Mouse (Mus musculus) effector memory CD4-positive, alpha-beta T cell, adult 5 months (primary cell): ENCODE measurements around the gene Unc93a2. TPM values are rescaled to one million over a fixed set of nuclear protein-coding genes. Genes with fewer than 3 reads are reported as not detected.

Experiments used
- polyA plus RNA-seq: library from polyadenylated mRNA; unstranded; fragments of 100-300 nt; shearing (Covaris generic); gene quantifications from one replicate; pipeline ENCODE4 v1.2.1, GENCODE M21; 2017

Gene Unc93a2
- not detected for polyA plus RNA-seq

GRCm38 (mm10) chr17:7385364-7385763 lies at the start of gene Unc93a2:
Unc93a2 (minus strand) TSS chr17:7385464.

DNA sequence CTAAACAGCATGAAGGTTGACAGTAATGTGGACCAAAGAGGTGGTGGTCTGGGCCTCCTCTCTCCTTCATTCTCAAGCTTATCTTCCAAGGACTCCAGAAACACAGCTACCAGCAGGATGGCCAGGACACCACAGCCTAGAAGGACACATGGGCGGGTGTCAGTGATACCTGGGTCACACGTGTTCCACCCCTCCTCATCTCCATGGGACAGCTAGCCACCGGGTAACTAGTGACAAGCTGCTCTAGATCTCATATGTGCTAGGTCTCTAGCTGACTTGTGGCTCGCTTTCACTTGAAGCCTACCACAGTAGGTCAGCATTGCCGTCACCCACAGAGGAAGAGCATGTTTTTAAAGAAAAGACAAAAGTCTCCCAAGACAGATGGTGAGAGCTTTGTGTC lies 13.4 kb downstream of the Unc93a2 start, which contains the start of gene Gm49630:
Gene Gm49630, minus strand, starts transcription at position 101 of the 400 bp plus-strand sequence.

DNA sequence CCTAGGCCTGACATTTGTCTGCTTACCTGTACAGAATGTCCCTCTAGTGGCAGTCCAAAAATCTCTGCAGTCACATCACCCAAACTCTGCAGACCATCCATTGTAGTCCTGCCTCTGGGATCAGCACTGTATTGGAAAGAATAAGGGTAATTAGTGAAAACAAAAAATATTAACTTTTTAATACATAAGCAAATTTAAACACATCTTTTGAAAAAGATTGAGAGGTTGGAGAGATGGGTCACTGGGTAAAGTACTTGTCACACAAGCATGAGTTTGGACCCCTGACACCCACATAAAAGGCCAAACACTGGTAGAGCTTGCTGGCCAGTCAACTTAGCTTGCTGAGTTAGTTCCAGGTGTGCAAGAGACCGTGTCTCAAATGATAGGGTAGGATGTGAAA lies 32.7 kb downstream of the Unc93a2 start, which contains the start of gene Ttll2:
Gene Ttll2, minus strand, starts transcription at position 101 of the 400 bp plus-strand sequence.

DNA sequence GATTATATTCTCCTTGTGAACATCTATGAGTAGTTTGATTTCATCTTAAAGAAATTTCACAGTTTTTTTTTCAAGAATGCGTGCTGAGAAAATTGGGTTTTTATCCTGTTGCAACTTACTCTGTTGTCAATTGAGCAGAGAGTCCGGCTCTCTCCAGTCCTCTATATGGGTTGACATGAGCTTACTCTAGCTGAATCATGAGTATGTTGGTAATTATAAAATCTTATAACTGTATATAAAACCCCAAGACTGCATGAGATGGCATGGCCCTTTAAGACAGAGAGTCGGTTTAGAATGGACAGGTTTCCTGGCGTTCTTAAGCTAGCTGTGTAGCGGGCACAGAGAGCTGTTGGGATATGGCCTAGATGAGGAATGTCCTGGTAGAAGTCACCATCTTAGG lies 60.9 kb downstream of the Unc93a2 start, which contains the start of gene Tcp10a:
Gene Tcp10a, plus strand, starts transcription at position 301 of the 400 bp plus-strand sequence.

Other genes with a start within 250 kb of the Unc93a2 start
- gene Rps6ka2, start 215.3 kb downstream of the Unc93a2 start, polyA plus RNA-seq, result 1.6 TPM
- gene Tcp10a, start 60.8 kb downstream of the Unc93a2 start, polyA plus RNA-seq, result not detected
- not detected for gene Ttll2, start 32.8 kb downstream of the Unc93a2 start, polyA plus RNA-seq
- gene Gm49630, start 13.5 kb downstream of the Unc93a2 start, polyA plus RNA-seq, result not detected